Mouse (Mus musculus): ENCODE measurements at regions not wholly inside any gene's neighbourhood (a gene's known extent, or its start where the extent isn't known, plus 50 kb on each side); places are given as distances from the start of the nearest gene placed in this dataset.

DNA sequence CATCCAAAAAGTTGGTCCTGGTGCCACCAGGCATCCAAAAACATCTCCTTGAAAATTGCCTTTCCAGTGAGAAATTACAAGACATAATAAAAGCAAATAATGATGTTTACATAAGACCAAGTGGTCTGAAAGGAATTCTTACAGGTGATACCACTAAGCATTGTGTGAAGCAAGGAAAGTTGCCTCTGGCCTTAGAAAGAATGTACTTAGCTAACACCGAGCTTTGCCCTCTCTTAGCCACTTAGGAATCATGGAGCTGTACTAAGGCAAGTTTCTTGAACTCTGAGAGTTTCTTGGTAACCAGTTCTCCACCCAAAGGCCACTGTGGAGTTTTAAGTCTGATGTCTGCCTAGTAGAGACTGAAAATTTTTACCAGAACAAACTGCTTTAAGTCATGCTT, 359.4 kb upstream of the Cdh11 start:
- in situ Hi-C loops (cut with MboI, MseI) = no loop called here

DNA sequence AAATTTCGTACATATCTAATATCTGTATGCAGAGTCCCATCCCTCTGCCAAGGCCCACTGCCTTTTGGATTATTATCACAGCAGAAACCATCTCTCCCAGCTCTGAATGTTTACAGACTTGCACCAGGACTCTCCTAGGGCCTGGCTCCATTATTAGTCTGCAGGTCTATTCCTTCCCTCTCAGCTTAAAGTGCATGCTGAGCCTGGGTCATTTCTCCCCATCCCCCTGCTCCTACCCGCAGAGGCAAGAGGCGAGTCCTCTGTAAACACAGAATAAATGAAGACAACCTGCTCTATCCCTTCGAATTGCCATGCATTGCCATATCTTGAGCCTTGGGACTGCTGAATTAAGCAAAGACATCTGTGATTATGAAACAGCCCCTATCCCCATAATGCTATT, 362.6 kb upstream of the Cdh11 start:
- in situ Hi-C loops (cut with MboI, MseI) = no loop called here

GRCm38 (mm10) chr8:103148447-103148846, 363.0 kb upstream of the Cdh11 start:
- in situ Hi-C loops (cut with MboI, MseI) = no loop called here

- in situ Hi-C loops (cut with MboI, MseI) = no loop called here
Observed at GRCm38 (mm10) chr8:103166623-103167316, 381.3 kb upstream of the Cdh11 start.

DNA sequence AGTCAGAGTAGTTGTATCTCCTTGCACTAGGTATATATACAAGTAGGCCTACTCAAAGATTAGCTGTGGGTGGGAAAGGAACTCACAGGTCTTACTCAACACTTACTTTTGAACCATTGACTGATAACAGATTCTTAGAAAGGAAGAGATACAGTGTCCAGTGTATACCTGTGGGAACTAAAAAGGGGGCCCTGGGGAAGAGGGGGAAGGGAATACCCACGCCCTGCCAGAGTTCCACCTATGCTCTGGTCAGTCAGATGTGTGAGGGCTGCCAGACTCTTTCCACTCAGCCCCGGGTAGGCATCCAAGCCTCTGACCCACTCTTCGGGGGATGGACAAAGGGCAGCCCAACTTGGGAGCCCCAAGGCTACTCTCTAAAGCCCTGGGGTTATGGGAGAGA, 387.9 kb upstream of the Cdh11 start:
- in situ Hi-C loops (cut with MboI, MseI) = no loop called here

GRCm38 (mm10) chr8:103173803-103174429, 388.5 kb upstream of the Cdh11 start:
- in situ Hi-C loops (cut with MboI, MseI) = no loop called here

GRCm38 (mm10) chr8:103180661-103181060, 395.2 kb upstream of the Cdh11 start:
- in situ Hi-C loops (cut with MboI, MseI) = no loop called here

GRCm38 (mm10) chr8:103188720-103189498, 403.5 kb upstream of the Cdh11 start:
- in situ Hi-C loops (cut with MboI, MseI) = no loop called here

GRCm38 (mm10) chr8:103198251-103198650, 412.8 kb upstream of the Cdh11 start:
- in situ Hi-C loops (cut with MboI, MseI) = no loop called here

GRCm38 (mm10) chr8:103199696-103200615, 414.5 kb upstream of the Cdh11 start:
- in situ Hi-C loops (cut with MboI, MseI) = no loop called here

- in situ Hi-C loops (cut with MboI, MseI) = no loop called here
Observed at GRCm38 (mm10) chr8:103203710-103204109, 418.3 kb upstream of the Cdh11 start.

DNA sequence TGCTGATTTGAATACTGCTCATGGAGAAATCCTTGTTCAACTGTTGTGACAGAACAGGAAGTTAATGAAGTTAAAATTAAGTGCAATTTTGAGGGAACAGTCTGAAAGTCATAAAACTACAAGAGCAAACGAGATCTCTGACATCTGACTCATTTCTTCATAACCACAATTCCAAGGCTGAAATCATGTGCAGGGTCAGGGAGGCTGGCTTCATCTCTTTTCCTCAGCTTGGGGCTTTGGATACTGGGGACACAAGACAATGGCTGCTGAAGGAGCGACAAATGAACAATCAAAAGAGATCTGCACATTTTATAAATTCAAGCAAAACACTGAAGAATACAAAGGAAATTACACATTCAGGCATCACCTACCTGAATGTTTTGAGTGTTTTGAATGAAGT, 429.2 kb upstream of the Cdh11 start:
- in situ Hi-C loops (cut with MboI, MseI) = no loop called here

DNA sequence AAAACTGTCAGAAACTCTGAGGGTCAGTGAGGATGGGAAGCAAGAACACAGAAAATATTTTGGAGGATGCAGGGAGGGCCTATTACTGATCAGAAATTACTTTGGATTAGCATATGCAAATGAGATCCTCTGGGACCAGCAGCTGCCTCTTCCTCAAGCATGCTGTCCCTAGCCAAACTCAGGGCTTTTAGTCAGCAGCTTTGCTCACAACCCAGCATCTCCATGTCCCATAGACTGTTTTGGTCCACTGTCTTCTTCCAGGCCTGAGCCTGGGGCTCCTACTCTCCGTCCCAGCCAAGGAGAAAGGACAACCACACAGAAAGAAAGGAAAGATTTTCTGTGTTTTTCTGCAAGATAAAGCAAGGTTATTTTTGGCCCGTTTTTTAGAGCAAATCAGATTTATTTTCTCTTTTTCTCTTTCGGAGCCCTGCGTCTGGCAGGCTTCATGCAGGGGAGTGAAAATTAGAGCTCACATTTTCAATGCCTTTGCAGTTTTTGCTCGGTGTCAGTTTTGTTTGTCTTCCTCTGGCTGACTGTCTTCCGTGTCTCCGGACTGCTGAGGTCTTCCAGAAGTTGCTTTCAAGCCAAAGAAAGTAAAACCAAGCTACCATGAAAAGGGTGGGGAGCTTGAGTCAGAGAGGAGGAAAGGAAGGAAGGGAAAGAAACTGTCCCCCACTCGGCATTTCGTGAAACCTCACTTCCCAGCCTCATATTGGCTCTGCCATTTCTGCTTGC, 445.5 kb upstream of the Cdh11 start:
- in situ Hi-C loops (cut with MboI, MseI) = no loop called here

DNA sequence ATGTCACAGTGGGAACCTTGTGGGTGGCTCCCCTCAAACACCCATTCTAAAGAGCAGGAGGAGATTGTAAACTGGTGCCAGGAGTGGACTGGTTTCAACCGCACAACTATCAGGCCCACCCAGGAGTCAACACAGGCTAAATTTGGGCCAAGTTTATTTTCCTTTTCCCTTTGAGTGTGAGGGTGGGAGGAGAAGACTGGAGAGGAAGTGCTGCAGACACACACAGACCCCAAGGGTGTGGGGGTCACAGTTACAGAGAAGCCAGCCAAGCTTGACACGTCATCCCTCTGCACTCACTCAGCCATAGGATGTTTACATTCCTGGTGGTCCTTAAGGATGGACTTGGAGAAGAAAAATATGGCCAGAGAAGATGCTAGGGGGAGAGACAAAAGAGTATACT, 448.9 kb upstream of the Cdh11 start:
- in situ Hi-C loops (cut with MboI, MseI) = no loop called here

DNA sequence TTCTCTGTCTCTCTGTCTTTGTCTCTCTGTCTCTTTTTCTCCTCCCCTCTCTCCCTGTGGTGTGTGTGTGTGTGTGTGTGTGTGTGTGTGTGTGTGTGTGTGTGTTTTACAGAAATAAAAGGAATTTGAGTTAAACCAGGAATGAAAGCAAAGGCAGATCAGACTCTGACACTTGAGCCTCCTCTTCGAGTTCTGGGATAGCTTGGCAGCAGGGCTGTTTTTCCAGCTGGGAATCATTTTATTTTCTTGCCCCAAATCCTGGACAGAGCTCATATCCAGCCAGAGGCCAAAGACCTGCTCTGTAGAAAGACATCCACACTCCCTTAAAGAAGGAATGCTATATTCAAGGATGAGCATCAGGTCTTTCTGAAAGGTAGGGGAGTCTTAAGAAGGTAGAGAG, 450.2 kb upstream of the Cdh11 start:
- in situ Hi-C loops (cut with MboI, MseI) = no loop called here

- in situ Hi-C loops (cut with MboI, MseI) = no loop called here
Observed at GRCm38 (mm10) chr8:103238456-103238970, 453.1 kb upstream of the Cdh11 start.

DNA sequence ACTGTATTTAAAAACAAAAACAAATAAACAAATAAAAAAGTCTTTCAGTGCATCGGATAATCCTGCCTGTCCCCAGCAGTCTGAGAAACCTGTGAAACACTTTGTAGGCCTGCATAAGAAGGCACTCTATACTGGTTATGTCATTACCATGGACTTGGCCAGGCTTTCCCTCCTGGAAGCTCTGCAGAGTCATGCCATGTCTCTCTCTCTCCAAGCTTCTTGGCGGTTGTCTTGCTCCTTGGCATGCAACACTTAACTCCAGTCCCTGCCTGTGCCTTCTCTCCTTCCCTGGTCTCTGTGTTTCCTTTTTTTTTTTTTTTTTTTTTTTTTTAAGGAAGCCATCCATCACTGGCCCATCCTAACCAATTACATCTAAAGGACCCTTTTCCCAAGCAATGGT, 458.7 kb upstream of the Cdh11 start:
- in situ Hi-C loops (cut with MboI, MseI) = no loop called here

- in situ Hi-C loops (cut with MboI, MseI) = no loop called here
Observed at GRCm38 (mm10) chr8:103244658-103245057, 459.2 kb upstream of the Cdh11 start.

GRCm38 (mm10) chr8:103245864-103246263, 460.4 kb upstream of the Cdh11 start:
- in situ Hi-C loops (cut with MboI, MseI) = no loop called here

- in situ Hi-C loops (cut with MboI, MseI) = loop anchor here (10.0 kb wide), 1 partner anchor 1186 kb away; no protein-coding TSS in a partner anchor
Observed at GRCm38 (mm10) chr8:103261236-103261635, 475.8 kb upstream of the Cdh11 start.

- in situ Hi-C loops (cut with MboI, MseI) = no loop called here
Observed at GRCm38 (mm10) chr8:103270035-103270434, 484.6 kb upstream of the Cdh11 start.

All from T-helper 2 cell (primary cell).